16 mouse cellular contexts compared by ENCODE assay signal in the genomic region with DNA sequence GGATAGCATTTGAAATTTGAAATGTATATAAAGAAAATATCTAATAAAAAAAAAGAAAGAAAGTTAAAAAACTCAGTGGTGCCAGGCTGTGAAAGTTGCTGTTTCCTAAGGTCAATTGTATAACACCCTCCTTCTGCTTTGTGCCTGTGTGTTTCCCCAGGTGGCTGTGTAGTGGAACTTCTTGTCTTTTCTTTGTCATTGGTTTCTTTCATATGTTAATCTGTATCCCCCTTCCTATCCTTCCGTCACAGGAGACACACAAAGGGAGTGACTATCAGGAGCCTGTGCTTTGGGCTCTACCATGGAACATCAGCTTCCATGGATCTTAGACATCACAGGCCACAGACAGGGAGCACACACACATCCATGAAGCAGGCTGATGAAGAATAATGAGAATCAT.
"Had no signal": no experiment of that assay in that cellular context is flagged by ENCODE, and none has a peak within 500 bp of the region (broad histone marks: within the 10 kb centered on the region; RNA-seq: fewer than 3 reads in every experiment).

No protein-coding gene starts in this region.

- DNase-seq: heart, postnatal 10 days; heart, postnatal 14 days; heart, postnatal 36 days; heart, postnatal 4 days; kidney, adult 11 months; kidney, adult 18-20 months; kidney, adult 2 months; kidney, adult 8-10 months; kidney, adult 9 months; kidney, postnatal 10 days; kidney, postnatal 14 days; kidney, postnatal 25 days; kidney, postnatal 36 days; kidney, postnatal 4 days; layer of hippocampus, adult 9-11 months; layer of hippocampus, postnatal 36 days had no signal
